Mouse (Mus musculus) ES-Bruce4 (cell line): ENCODE measurements around the gene Calr3.

ENCODE experiments used
- CTCF ChIP-seq: IDR thresholded peaks from one replicate; pipeline ENCODE4 v1.8.1; 2011; ENCODE audit warnings: low read depth, low read length
- EP300 ChIP-seq: IDR thresholded peaks from 2 replicates; pipeline ENCODE4 v1.6.1; 2011; ENCODE audit warnings: low read depth, low read length; ENCODE audit not compliant: insufficient read depth

DNA sequence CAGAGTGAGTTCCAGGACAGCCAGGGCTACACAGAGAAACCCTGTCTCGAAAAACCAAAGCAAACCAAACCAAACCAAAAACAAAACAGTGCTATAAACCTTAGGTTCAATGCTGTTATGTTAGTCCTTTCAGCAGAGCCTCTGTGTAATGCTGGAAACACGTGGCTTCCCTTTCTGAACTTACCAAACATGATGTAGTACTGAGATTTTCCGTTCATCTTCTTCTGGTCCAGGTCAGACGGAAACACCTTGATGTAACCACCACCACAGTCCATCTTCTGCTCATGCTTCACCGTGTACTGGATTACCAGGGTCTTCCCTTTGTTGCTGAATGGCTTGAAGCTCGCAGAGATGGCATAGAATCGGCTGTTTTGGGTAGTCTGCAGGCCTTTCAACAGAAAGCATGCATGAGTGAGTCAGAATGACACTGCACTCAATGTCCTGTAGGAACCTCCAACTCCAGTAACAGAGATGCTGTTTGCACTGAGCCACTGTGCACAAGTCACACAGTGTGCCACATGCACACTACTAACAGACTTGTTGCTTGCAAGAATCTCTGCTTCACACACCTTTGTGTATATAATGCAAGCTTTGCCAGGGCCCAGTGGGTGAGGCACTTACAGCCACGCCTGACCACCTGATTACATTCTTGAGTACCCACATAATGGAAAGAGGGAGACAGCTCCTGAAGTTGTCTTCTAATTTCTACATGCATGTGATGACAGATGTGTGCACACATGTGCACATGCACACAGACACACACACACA, 5.2 kb downstream of the Calr3 start:
- TF ChIP-seq CTCF: no peak
- TF ChIP-seq EP300: no peak
